Mouse (Mus musculus): ENCODE data around the gene Srrm2. TPM values are rescaled to one million over a fixed set of nuclear protein-coding genes. Genes with fewer than 3 reads are reported as not detected.
A peak's percentile ranks its signal among the peaks of the same experiment; 100 is the strongest.

Gene Srrm2
- 100 to 1,000 TPM; 535 to 585 (median 566) TPM for total RNA-seq (2022)

- DNase-seq (ENCODE audit: low spot score in 2 of 2): peak; percentile 47 to 51
These were observed at the start of gene Srrm2 for GRCm38 (mm10) chr17:23790269-23791078. TSS of gene Srrm2 (plus strand) at chr17:23790532.

DNA sequence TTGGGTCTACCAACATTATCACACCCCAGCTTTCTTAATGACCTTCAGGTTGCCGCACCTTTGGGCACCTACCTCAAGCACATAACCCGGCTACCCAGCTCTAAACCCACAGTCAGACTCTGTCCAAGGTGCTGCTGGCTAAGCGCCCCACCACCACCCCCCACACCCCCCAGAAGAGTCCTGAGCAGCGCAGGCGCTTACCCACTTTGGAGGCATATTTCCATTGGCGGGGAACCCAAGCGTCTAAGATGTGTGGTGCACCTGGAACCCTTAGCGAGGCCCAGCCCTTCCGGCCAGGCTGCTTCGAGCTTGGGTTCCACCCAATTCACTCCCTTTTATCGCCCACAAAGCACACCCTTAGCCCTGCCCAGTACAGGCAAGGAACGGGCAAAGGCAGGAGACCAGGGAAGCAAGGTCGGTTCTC lies 49.7 kb upstream of the Srrm2 start, which contains the start of gene Paqr4:
Gene Paqr4 (minus strand): TSS at position 270 of the 424 bp plus-strand sequence.
- DNase-seq (ENCODE audit: low spot score in 2 of 2): no peak

GRCm38 (mm10) chr17:23741359-23742209 lies 48.7 kb upstream of the Srrm2 start:
- DNase-seq (ENCODE audit: low spot score in 2 of 2): no peak

GRCm38 (mm10) chr17:23742210-23742793 lies 48.0 kb upstream of the Srrm2 start:
- DNase-seq (ENCODE audit: low spot score in 2 of 2): no peak

GRCm38 (mm10) chr17:23742941-23743340 lies 47.4 kb upstream of the Srrm2 start:
- DNase-seq (ENCODE audit: low spot score in 2 of 2): no peak

DNA sequence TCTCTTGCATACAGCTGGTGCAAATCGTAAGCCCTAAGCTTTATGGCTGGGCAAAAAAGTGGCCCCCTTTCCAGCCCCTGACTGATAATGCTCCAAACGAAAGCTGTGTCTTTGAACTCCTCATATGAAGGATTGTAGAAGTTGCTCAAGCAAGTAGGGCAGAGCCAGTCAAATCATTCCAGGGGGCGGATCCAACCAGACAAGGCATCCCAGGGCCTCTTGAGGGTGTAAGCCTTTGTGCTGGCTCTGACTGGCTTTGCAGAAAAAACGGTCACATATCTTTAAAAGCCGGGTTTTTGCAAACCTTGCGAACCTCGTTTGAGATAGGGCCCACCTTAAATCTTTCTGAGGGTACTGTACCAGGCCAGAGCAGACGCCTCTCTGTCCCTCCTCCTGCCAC lies 46.3 kb upstream of the Srrm2 start:
- no peak for DNase-seq (ENCODE audit: low spot score in 2 of 2)

DNA sequence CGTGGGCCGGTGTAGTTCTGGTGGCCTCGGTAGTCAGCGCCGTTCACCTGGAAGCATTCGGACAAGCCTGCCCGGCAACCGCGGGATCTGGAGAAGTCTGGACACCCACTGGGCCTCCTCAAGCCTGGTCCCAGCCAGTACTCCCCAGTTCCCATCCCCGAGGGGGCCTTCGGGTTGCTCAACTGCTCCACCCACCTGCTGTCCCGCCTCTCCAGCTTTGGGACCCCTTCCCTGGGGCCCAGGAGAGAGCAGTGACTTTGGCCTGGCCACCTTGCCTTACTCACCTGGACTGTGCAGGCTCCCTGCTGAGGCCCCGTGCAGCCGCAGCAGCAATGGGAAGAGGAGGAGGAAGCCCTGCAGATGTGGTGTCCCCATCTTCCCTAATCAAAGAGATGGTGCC lies 45.7 kb upstream of the Srrm2 start:
- DNase-seq (ENCODE audit: low spot score in 2 of 2): no peak

- DNase-seq (ENCODE audit: low spot score in 2 of 2): no peak
These were observed 44.8 kb upstream of the Srrm2 start, which contains the start of gene Kremen2 for GRCm38 (mm10) chr17:23745301-23746251. TSS of gene Kremen2 (minus strand) at chr17:23745833.

DNA sequence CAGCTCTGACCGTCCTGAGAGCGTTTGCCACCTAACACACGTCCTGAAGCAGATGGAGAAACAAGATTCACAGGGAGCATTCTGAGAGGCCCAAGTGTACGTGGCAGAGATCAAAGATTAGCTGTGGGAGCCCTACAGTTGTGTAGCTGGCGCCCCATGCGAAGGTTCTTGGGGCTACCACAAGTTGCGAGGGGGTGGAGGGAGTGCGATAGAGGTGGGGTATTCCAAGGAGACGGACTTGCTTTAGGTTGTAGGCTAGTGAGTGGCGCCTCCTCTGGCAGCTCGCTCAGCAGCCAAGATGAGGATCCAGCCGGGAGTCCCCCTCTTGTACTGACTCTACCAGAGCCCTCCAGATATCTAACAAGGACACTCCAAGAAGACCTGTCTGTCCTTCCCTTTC lies 44.0 kb upstream of the Srrm2 start:
- DNase-seq (ENCODE audit: low spot score in 2 of 2): no peak

- DNase-seq (ENCODE audit: low spot score in 2 of 2): no peak
These were observed 43.6 kb upstream of the Srrm2 start for GRCm38 (mm10) chr17:23746767-23747166.

DNA sequence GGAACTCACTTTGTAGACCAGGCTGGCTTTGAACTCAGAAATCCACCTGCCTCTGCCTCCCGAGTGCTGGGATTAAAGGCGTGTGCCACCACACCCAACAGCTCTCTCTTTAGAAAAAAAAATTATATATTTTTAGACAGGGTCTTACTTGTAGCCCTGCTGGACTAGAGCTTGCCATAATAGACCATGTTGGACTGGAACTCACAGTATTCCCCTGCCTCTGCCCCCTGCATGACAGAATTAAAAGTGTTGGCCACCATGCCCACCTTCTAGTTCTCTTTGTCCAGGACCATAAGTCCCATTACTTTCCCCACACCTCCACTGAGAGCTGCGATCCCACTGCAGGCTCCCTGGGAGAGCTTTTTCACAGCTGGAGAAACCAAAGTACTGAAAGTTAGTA lies 42.9 kb upstream of the Srrm2 start:
- no peak for DNase-seq (ENCODE audit: low spot score in 2 of 2)

DNA sequence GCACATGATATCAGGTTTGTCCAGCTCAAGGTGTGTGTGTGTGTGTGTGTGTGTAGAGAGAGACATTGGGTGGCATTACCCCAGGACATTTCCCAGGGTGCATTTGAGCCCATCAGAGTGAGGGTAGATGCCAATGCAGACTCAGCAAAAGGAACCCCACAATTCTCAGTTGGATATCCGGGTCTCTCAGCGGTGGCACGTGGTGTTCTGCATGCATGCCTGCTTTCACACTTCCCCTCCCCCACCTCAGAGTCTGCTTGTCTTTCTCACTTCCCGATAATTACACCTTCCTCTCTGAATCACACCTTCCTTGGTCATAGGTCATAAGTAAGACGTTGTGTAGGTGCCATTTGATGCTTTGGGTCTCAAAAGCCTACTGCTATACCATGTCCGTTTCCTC lies 42.3 kb upstream of the Srrm2 start:
- no peak for DNase-seq (ENCODE audit: low spot score in 2 of 2)

- no peak for DNase-seq (ENCODE audit: low spot score in 2 of 2)
These were observed 41.5 kb upstream of the Srrm2 start for GRCm38 (mm10) chr17:23748631-23749391.

- DNase-seq (ENCODE audit: low spot score in 2 of 2): no peak
These were observed 40.7 kb upstream of the Srrm2 start for GRCm38 (mm10) chr17:23749400-23750191.

GRCm38 (mm10) chr17:23755689-23756088 lies 34.6 kb upstream of the Srrm2 start:
- DNase-seq (ENCODE audit: low spot score in 2 of 2): no peak

DNA sequence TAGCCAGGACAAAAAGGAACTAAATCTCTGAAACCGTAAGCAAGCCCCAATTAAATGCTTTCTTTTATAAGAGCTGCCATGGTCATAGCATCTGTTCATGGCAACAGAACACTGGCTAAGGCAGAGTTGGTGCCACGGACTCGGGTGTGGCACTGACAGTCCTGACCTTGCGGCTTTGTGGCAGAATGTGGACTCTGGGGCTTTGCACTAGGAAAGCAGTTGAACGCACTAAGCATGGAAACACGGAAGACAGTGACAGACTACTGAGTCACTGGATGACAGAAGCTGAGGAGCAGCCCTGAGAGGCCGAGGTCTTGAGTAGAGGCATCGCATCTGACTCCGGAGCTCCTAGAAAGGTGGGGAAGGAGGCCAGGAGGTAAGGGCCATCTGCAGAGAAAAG lies 32.8 kb upstream of the Srrm2 start:
- no peak for DNase-seq (ENCODE audit: low spot score in 2 of 2)

GRCm38 (mm10) chr17:23758801-23759200 lies 31.5 kb upstream of the Srrm2 start:
- DNase-seq (ENCODE audit: low spot score in 2 of 2): no peak

DNA sequence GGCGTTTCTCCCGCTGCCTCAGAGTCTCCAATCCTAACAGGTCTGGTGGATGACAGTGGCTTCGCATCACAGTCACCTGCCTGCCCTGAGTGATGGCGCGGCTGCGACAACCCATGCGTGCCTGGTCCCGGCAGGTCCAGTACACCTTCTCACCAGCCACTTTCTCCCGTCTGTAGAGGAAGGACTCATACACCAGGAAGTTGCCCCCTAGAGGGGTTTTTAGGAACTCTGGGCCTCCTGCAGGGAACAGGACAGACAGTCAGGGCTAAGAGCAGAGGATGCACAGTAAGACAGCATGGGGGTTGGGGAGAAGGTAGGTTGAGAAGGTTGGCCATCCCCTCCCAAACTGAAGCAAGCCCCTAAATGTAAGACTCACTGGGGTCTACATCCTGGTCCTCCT lies 30.1 kb upstream of the Srrm2 start:
- no peak for DNase-seq (ENCODE audit: low spot score in 2 of 2)

DNA sequence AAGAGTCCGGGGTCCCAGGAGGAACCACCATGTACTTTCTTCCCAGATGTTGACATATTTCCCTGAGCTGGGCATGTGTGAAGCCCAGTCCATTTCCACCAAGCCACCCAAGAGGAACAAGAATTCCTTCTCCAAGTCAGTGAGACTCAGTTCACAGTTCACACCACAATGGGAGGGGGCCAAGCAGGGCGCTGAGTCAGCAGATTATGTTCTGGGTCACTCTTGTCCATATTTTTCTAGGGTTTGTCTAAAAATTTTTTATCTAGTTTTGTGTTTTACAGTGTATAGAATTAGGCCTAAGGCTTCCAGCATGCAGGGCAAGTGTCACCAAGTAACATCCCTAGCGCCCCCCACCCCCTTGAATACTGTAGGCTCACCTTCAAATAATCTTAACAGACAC lies 29.2 kb upstream of the Srrm2 start:
- no peak for DNase-seq (ENCODE audit: low spot score in 2 of 2)
